ENCODE assay signal across 11 mouse cellular contexts in genomic region chr17:43989334-43989945, GRCm38 (mm10).
DNase-seq lines count a peak whose midpoint lies in the region; ATAC-seq and TF ChIP-seq lines count a peak whose summit lies in the region.
"Had no signal": no experiment of that assay in that cellular context is flagged by ENCODE, and none has a peak within 500 bp of the region (broad histone marks: within the 10 kb centered on the region; RNA-seq: fewer than 3 reads in every experiment).

No protein-coding gene starts in this region.

- ATAC-seq in heart, embryonic 11.5 days (replicated peaks; ENCODE audit: insufficient number of reproducible peaks, low FRiP score, low TSS enrichment) = no peak
- peak; percentile 52; the same call in 1 of the 2 replicates for ATAC-seq in neural tube, embryonic 13.5 days (ENCODE audit: low read depth)
- ATAC-seq in forebrain, postnatal 0 days = no peak; the same call in 1 of the 2 replicates
- peak; percentile 71 for ATAC-seq in midbrain, embryonic 16.5 days
- ATAC-seq: liver, postnatal 0 days had no signal

- no peak for TF ChIP-seq CTCF in forebrain, postnatal 0 days (IDR thresholded peaks at IDR 0.05; ENCODE audit: low read depth)
- no peak for TF ChIP-seq CTCF in thymus, adult 2 months (IDR thresholded peaks at IDR 0.05; ENCODE audit: borderline replicate concordance, control insufficient read depth, extremely low read depth, insufficient read depth, low read length, poor library complexity)

- WGBS in heart, embryonic 11.5 days (ENCODE audit: insufficient replicate concordance) = 65% methylated on average over 5 of the region's 5 CpGs
- WGBS in neural tube, embryonic 13.5 days = 44% methylated on average over 5 of the region's 5 CpGs
- 55% methylated on average over 5 of the region's 5 CpGs for WGBS in forebrain, postnatal 0 days
- WGBS in midbrain, embryonic 16.5 days = 51% methylated on average over 5 of the region's 5 CpGs
- 92% methylated on average over 5 of the region's 5 CpGs for WGBS in thymus, adult 2 months

- peak; percentile 17 for DNase-seq in heart, adult 11 months
- DNase-seq in neural tube, embryonic 10.5 days (ENCODE audit: extremely low spot score, low spot score) = no peak
- peak; percentile 23 for DNase-seq in forebrain, postnatal 0 days
- no peak for DNase-seq in thymus, adult 2 months
- DNase-seq in layer of hippocampus, adult 9-10 months (ENCODE audit: low spot score) = no peak
- DNase-seq: cerebellum, postnatal 36 days; kidney, adult 18-20 months; liver, postnatal 0 days had no signal

- H3K27me3 ChIP-seq in heart, embryonic 11.5 days (ENCODE audit: control insufficient read depth, insufficient read depth, low read length) = no peaks in the 10 kb centered on the region
- no peaks in the 10 kb centered on the region for H3K27me3 ChIP-seq in neural tube, embryonic 13.5 days
- H3K27me3 ChIP-seq in forebrain, postnatal 0 days (ENCODE audit: insufficient read depth, low read length) = no peaks in the 10 kb centered on the region
- H3K27me3 ChIP-seq in midbrain, embryonic 16.5 days (ENCODE audit: control insufficient read depth, insufficient read depth, low read depth, low read length) = no peaks in the 10 kb centered on the region
- H3K27me3 ChIP-seq in thymus, adult 2 months (ENCODE audit: control insufficient read depth, insufficient read depth, low read length) = no peaks in the 10 kb centered on the region

- no peak overlapping the region for H3K27ac ChIP-seq in heart, embryonic 11.5 days (ENCODE audit: low read depth, low read length)
- peak overlapping the region; percentile 57; the same call in 1 of the 2 replicates for H3K27ac ChIP-seq in neural tube, embryonic 13.5 days (replicated peaks)
- 0 out of 2 replicates have a peak overlapping the region, but pooled peaks have one; percentile 35 for H3K27ac ChIP-seq in forebrain, postnatal 0 days (ENCODE audit: low read depth, low read length)
- peak overlapping the region; percentile 69 for H3K27ac ChIP-seq in midbrain, embryonic 16.5 days (ENCODE audit: low read length)
- no peak overlapping the region for H3K27ac ChIP-seq in thymus, adult 2 months (ENCODE audit: control insufficient read depth, insufficient read depth, low read length)

- no peaks in the 10 kb centered on the region for H3K36me3 ChIP-seq in heart, embryonic 11.5 days (ENCODE audit: control insufficient read depth, insufficient read depth, low read length)
- no peaks in the 10 kb centered on the region for H3K36me3 ChIP-seq in neural tube, embryonic 13.5 days
- H3K36me3 ChIP-seq in forebrain, postnatal 0 days (ENCODE audit: insufficient read depth) = no peaks in the 10 kb centered on the region
- no peaks in the 10 kb centered on the region for H3K36me3 ChIP-seq in midbrain, embryonic 16.5 days (ENCODE audit: control insufficient read depth, insufficient read depth, low read length)
- no peaks in the 10 kb centered on the region for H3K36me3 ChIP-seq in thymus, adult 2 months (ENCODE audit: control insufficient read depth, insufficient read depth, low read length)

- no peak overlapping the region for H3K9ac ChIP-seq in heart, embryonic 11.5 days (ENCODE audit: low read depth, low read length)
- no peak overlapping the region for H3K9ac ChIP-seq in neural tube, embryonic 13.5 days
- H3K9ac ChIP-seq in forebrain, postnatal 0 days = no peak overlapping the region
- H3K9ac ChIP-seq in midbrain, embryonic 16.5 days (ENCODE audit: low read depth, low read length) = no peak overlapping the region
- H3K9ac ChIP-seq: liver, postnatal 0 days had no signal

- no peak for TF ChIP-seq POLR2A in thymus, adult 2 months (IDR thresholded peaks at IDR 0.05; ENCODE audit: control insufficient read depth, extremely low read depth, insufficient read depth, low read length, poor library complexity)

- H3K4me2 ChIP-seq in heart, embryonic 11.5 days = no peak overlapping the region
- H3K4me2 ChIP-seq in neural tube, embryonic 13.5 days = no peak overlapping the region
- no peak overlapping the region for H3K4me2 ChIP-seq in forebrain, postnatal 0 days (ENCODE audit: low read depth)
- H3K4me2 ChIP-seq in midbrain, embryonic 16.5 days (ENCODE audit: low read length) = no peak overlapping the region

- no peak overlapping the region for H3K4me3 ChIP-seq in heart, embryonic 11.5 days (ENCODE audit: low read depth, low read length)
- no peak overlapping the region for H3K4me3 ChIP-seq in neural tube, embryonic 13.5 days
- H3K4me3 ChIP-seq in forebrain, postnatal 0 days (ENCODE audit: low read depth, low read length) = no peak overlapping the region
- H3K4me3 ChIP-seq in midbrain, embryonic 16.5 days (ENCODE audit: low read depth, low read length) = no peak overlapping the region
- no peak overlapping the region for H3K4me3 ChIP-seq in thymus, adult 2 months (ENCODE audit: control insufficient read depth, insufficient read depth, low read length)

- peaks cover 11% of the 10 kb centered on the region; the same call in 1 of the 2 replicates for H3K4me1 ChIP-seq in heart, embryonic 11.5 days (ENCODE audit: control insufficient read depth, insufficient read depth, low read length)
- H3K4me1 ChIP-seq in neural tube, embryonic 13.5 days (replicated peaks) = peaks cover 41% of the 10 kb centered on the region
- H3K4me1 ChIP-seq in forebrain, postnatal 0 days (ENCODE audit: insufficient read depth) = peaks cover 5% of the 10 kb centered on the region; the same call in 1 of the 2 replicates
- peaks cover 15% of the 10 kb centered on the region for H3K4me1 ChIP-seq in midbrain, embryonic 16.5 days (ENCODE audit: control insufficient read depth, insufficient read depth, low read length)
- no peaks in the 10 kb centered on the region for H3K4me1 ChIP-seq in thymus, adult 2 months (replicated peaks; ENCODE audit: control insufficient read depth, insufficient read depth, low read length)

- H3K9me3 ChIP-seq in heart, embryonic 11.5 days (replicated peaks; ENCODE audit: control insufficient read depth, low read length) = no peaks in the 10 kb centered on the region
- no peaks in the 10 kb centered on the region for H3K9me3 ChIP-seq in neural tube, embryonic 13.5 days
- H3K9me3 ChIP-seq in forebrain, postnatal 0 days (ENCODE audit: low read length) = no peaks in the 10 kb centered on the region
- H3K9me3 ChIP-seq in midbrain, embryonic 16.5 days (replicated peaks; ENCODE audit: control insufficient read depth, low read length, poor library complexity, severe bottlenecking) = no peaks in the 10 kb centered on the region

Comparison
In these comparisons a context has a peak if more than half of its experiments do, and no peak if none do; other contexts are left out.
1. DNase-seq: peak in heart, adult 11 months (single experiment) and forebrain, postnatal 0 days (single experiment); none in neural tube, embryonic 10.5 days (single experiment), thymus, adult 2 months (single experiment) and layer of hippocampus, adult 9-10 months (single experiment).
2. ATAC-seq: peak in neural tube, embryonic 13.5 days (single experiment) and midbrain, embryonic 16.5 days (single experiment); none in heart, embryonic 11.5 days (single experiment) and forebrain, postnatal 0 days (single experiment).
3. H3K27ac ChIP-seq: peak in neural tube, embryonic 13.5 days (single experiment), forebrain, postnatal 0 days (single experiment) and midbrain, embryonic 16.5 days (single experiment); none in heart, embryonic 11.5 days (single experiment) and thymus, adult 2 months (single experiment).